ENCODE assay signal across 9 mouse cellular contexts in genomic region chrX:95175978-95176377, GRCm38 (mm10). TPM values are rescaled to one million over a fixed set of nuclear protein-coding genes. Genes with fewer than 3 reads are reported as not detected.
DNase-seq lines count a peak whose midpoint lies in the region; ATAC-seq and TF ChIP-seq lines count a peak whose summit lies in the region.
"Had no signal": no experiment of that assay in that cellular context is flagged by ENCODE, and none has a peak within 500 bp of the region (broad histone marks: within the 10 kb centered on the region; RNA-seq: fewer than 3 reads in every experiment).

No protein-coding gene starts in this region.

- no peak overlapping the region for H3K4me2 ChIP-seq in liver, embryonic 12.5 days
- H3K4me2 ChIP-seq: limb, embryonic 15.5 days had no signal

- no peaks in the 10 kb centered on the region for H3K9me3 ChIP-seq in liver, embryonic 12.5 days (replicated peaks)
- H3K9me3 ChIP-seq: limb, embryonic 15.5 days had no signal

- no peak overlapping the region for H3K27ac ChIP-seq in liver, adult 2 months (replicated peaks; ENCODE audit: insufficient read depth, low read depth, low read length)
- no peak overlapping the region for H3K27ac ChIP-seq in liver, embryonic 12.5 days
- H3K27ac ChIP-seq: limb, embryonic 15.5 days had no signal

- H3K4me3 ChIP-seq in liver, adult 2 months (ENCODE audit: insufficient read depth, low read depth, low read length): no peak overlapping the region
- H3K4me3 ChIP-seq in liver, embryonic 12.5 days: no peak overlapping the region
- H3K4me3 ChIP-seq: limb, embryonic 15.5 days had no signal

- TF ChIP-seq POLR2A in liver, adult 2 months (IDR thresholded peaks at IDR 0.05; ENCODE audit: extremely low read depth, insufficient read depth, low read length): no peak

- ATAC-seq in liver, embryonic 12.5 days: no peak
- peak; percentile 73 for ATAC-seq in Patski

- CTCF ChIA-PET in Patski (lab: Charles Lee): interaction anchor here (0.7 to 2.6 kb wide), 7 partner anchors 9 to 310 kb away, joined by 3 to 17 read pairs (median 3); no protein-coding TSS in a partner anchor

- WGBS in liver, adult 2 months: 0% methylated on average over 3 of the region's 3 CpGs
- WGBS in liver, embryonic 12.5 days (ENCODE audit: insufficient replicate concordance): 8% methylated on average over 3 of the region's 3 CpGs

- in situ Hi-C loops in Patski (cut with MboI; ENCODE audit: low pct_unique_long_range_greater_than_20kb): no loop called here

- intact Hi-C loops in left cerebral cortex, postnatal 14 days (cut with DNase I): loop anchor here (5.0 kb wide), 1 partner anchor 171 kb away; no protein-coding TSS in a partner anchor

- H3K9ac ChIP-seq in liver, adult 2 months (ENCODE audit: low read depth, low read length): no peak overlapping the region
- H3K9ac ChIP-seq in liver, embryonic 12.5 days: no peak overlapping the region
- H3K9ac ChIP-seq: limb, embryonic 15.5 days had no signal

- no peaks in the 10 kb centered on the region for H3K4me1 ChIP-seq in liver, adult 2 months (ENCODE audit: control insufficient read depth, insufficient read depth, low read length)
- no peaks in the 10 kb centered on the region for H3K4me1 ChIP-seq in liver, embryonic 12.5 days
- H3K4me1 ChIP-seq: limb, embryonic 15.5 days had no signal

- no peaks in the 10 kb centered on the region for H3K27me3 ChIP-seq in liver, adult 2 months (ENCODE audit: control insufficient read depth, insufficient read depth, low read length)
- no peaks in the 10 kb centered on the region; the same call in 1 of the 2 replicates for H3K27me3 ChIP-seq in liver, embryonic 12.5 days (replicated peaks)
- H3K27me3 ChIP-seq in Patski: peaks cover 59% of the 10 kb centered on the region
- H3K27me3 ChIP-seq: limb, embryonic 15.5 days had no signal

- DNase-seq in liver, adult 2 months (ENCODE audit: extremely low read depth, low read depth, low spot score): peak; percentile 21
- DNase-seq in Patski (ENCODE audit: low read depth, low spot score): no peak
- DNase-seq in cerebellum, adult 11-12 months: peak; percentile 45
- DNase-seq in gastrocnemius, postnatal 4 days (ENCODE audit: low spot score in 2 of 2): peak; percentile 31 to 56
- DNase-seq in left cerebral cortex, postnatal 14 days (ENCODE audit: low spot score in 2 of 2): peak; percentile 73 to 77
- DNase-seq in right cerebral cortex, adult 18-20 months: peak; percentile 53
- DNase-seq in spleen, adult 18-20 months: no peak

- H3K79me2 ChIP-seq in liver, adult 2 months (ENCODE audit: control insufficient read depth, insufficient read depth, low read length): no peaks in the 10 kb centered on the region

- POLR2A ChIA-PET in Patski (lab: Charles Lee): no interaction called here

- peak; percentile 37; the same call in 1 of the 2 replicates for TF ChIP-seq CTCF in liver, adult 2 months (IDR thresholded peaks at IDR 0.05; ENCODE audit: low read depth, low read length)
- peak; percentile 79 for TF ChIP-seq CTCF in Patski (IDR thresholded peaks at IDR 0.05)

- no peaks in the 10 kb centered on the region for H3K36me3 ChIP-seq in liver, adult 2 months (ENCODE audit: control insufficient read depth, insufficient read depth, low read length)
- no peaks in the 10 kb centered on the region for H3K36me3 ChIP-seq in liver, embryonic 12.5 days
- H3K36me3 ChIP-seq: limb, embryonic 15.5 days had no signal

RNA-seq across cellular contexts. Expression of gene Arhgef9, which starts 20.7 kb away (rescaled TPM):
- total RNA-seq in liver, adult 2 months (2014; rRNA removed): 1.3 and 4.3 TPM in 2 replicates
- 1.3 and 1.7 TPM in 2 replicates for polyA plus RNA-seq in liver, adult 2 months (2012; rRNA removed)
- 1.7 and 2.2 TPM in 2 replicates for polyA plus RNA-seq in liver, embryonic 12.5 days (2016; fragmentation: Nextera tagmentation; extraction: Ambion mirVana)
- polyA plus RNA-seq in Patski (2021): 4.7 TPM
- 10 to 100 TPM; 13.6 to 15.2 TPM for total RNA-seq in gastrocnemius, postnatal 4 days (2021)
- 100 to 1,000 TPM; 255 to 274 TPM for total RNA-seq in left cerebral cortex, postnatal 14 days (2021)

Comparison
In these comparisons a context has a peak if more than half of its experiments do, and no peak if none do; other contexts are left out.
1. DNase-seq: peak in liver, adult 2 months (single experiment), cerebellum, adult 11-12 months (single experiment), gastrocnemius, postnatal 4 days (2 of 2), left cerebral cortex, postnatal 14 days (2 of 2) and right cerebral cortex, adult 18-20 months (single experiment); none in Patski (single experiment) and spleen, adult 18-20 months (0 of 2).
2. RNA of gene Arhgef9, which starts 20.7 kb away (total RNA-seq): 255 to 274 TPM in left cerebral cortex, postnatal 14 days; 13.6 to 15.2 TPM in gastrocnemius, postnatal 4 days and 1.3 to 4.3 TPM in liver, adult 2 months; every median in the first group is over 10 times any median in the second.